In the genomic region with DNA sequence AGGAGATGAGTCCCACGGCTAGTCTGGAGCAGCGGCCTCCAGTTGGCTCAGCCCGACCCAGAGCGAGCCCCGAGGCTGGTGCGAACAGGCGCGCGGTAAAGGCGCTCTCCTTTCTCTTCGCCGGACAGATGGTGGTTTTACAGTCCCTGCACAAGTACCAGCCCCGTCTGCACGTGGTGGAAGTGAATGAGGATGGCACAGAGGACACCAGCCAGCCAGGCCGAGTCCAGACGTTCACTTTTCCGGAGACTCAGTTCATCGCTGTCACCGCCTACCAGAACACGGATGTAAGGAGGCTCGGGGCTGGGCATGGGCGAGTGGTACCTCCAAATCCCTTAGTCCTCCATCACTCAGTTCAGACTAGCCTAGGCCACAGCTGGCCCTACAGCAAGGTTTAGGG, we compare ENCODE assay signal across 9 mouse cellular contexts. TPM values are rescaled to one million over a fixed set of nuclear protein-coding genes. Genes with fewer than 3 reads are reported as not detected.
DNase-seq lines count a peak whose midpoint lies in the region; ATAC-seq lines count a peak whose summit lies in the region.
"Had no signal": no experiment of that assay in that cellular context is flagged by ENCODE, and none has a peak within 500 bp of the region (broad histone marks: within the 10 kb centered on the region; RNA-seq: fewer than 3 reads in every experiment).

No protein-coding gene starts in this region.

- H3K27me3 ChIP-seq in forebrain, embryonic 14.5 days (replicated peaks; ENCODE audit: control insufficient read depth, insufficient read depth, low read length), result peaks cover 43% of the 10 kb centered on the region
- H3K27me3 ChIP-seq in limb, embryonic 11.5 days (ENCODE audit: control insufficient read depth, insufficient read depth, low read length), result peaks cover 53% of the 10 kb centered on the region

- no peaks in the 10 kb centered on the region for H3K9me3 ChIP-seq in forebrain, embryonic 14.5 days (replicated peaks; ENCODE audit: control insufficient read depth, low read length)
- H3K9me3 ChIP-seq in limb, embryonic 11.5 days (ENCODE audit: control insufficient read depth, low read length), result no peaks in the 10 kb centered on the region

- ATAC-seq in frontal cortex, adult (ENCODE audit: low TSS enrichment), result no peak
- peak; percentile 36; the same call in 1 of the 2 replicates for ATAC-seq in forebrain, embryonic 14.5 days
- ATAC-seq in limb, embryonic 11.5 days (ENCODE audit: insufficient number of reproducible peaks, low FRiP score, low TSS enrichment, low read depth), result no peak

- peak overlapping the region; percentile 87 for H3K9ac ChIP-seq in forebrain, embryonic 14.5 days (ENCODE audit: low read length)
- H3K9ac ChIP-seq in limb, embryonic 11.5 days (ENCODE audit: low read length), result no peak overlapping the region

- peak; percentile 47 to 51 for DNase-seq in frontal cortex, postnatal 36 days (ENCODE audit: low spot score in 2 of 2)
- peak; percentile 44 for DNase-seq in ovary, postnatal 36 days (ENCODE audit: low spot score)
- DNase-seq in ovary, postnatal 14 days (ENCODE audit: low spot score), result no peak
- peak; percentile 65 for DNase-seq in forebrain, embryonic 14.5 days (ENCODE audit: low spot score)
- DNase-seq in limb, embryonic 11.5 days (ENCODE audit: low spot score), result peak; percentile 72
- peak; percentile 69 for DNase-seq in retina, postnatal 1 day
- DNase-seq in urinary bladder, postnatal 25 days (ENCODE audit: low spot score), result no peak

- peak overlapping the region; percentile 90 for H3K4me2 ChIP-seq in forebrain, embryonic 14.5 days (ENCODE audit: low read length)
- no peak overlapping the region for H3K4me2 ChIP-seq in limb, embryonic 11.5 days (ENCODE audit: low read depth, severe bottlenecking)

- WGBS in forebrain, embryonic 14.5 days, result 2% methylated on average over 22 of the region's 22 CpGs
- under 1% methylated on average over 22 of the region's 22 CpGs for WGBS in limb, embryonic 11.5 days

- 0 out of 2 replicates have a peak, but pooled peaks cover 7% of the 10 kb centered on the region for H3K36me3 ChIP-seq in forebrain, embryonic 14.5 days (ENCODE audit: control insufficient read depth, insufficient read depth, low read length)
- no peaks in the 10 kb centered on the region for H3K36me3 ChIP-seq in limb, embryonic 11.5 days (ENCODE audit: control insufficient read depth, insufficient read depth, low read length)

- peak overlapping the region; percentile 98 for H3K27ac ChIP-seq in forebrain, embryonic 14.5 days (ENCODE audit: low read depth, low read length)
- no peak overlapping the region for H3K27ac ChIP-seq in limb, embryonic 11.5 days (replicated peaks; ENCODE audit: low read depth, low read length)

- H3K4me1 ChIP-seq in forebrain, embryonic 14.5 days (ENCODE audit: control insufficient read depth, insufficient read depth, low read length), result peaks cover 4% of the 10 kb centered on the region
- H3K4me1 ChIP-seq in limb, embryonic 11.5 days (ENCODE audit: control insufficient read depth, insufficient read depth, low read length), result peaks cover 9% of the 10 kb centered on the region

- peak overlapping the region; percentile 51 for H3K4me3 ChIP-seq in forebrain, embryonic 14.5 days (ENCODE audit: low read depth, low read length)
- no peak overlapping the region for H3K4me3 ChIP-seq in limb, embryonic 11.5 days (ENCODE audit: low read depth, low read length)
- H3K4me3 ChIP-seq: erythroblast, embryonic 14.5 days had no signal

RNA-seq across cellular contexts. Expression of a gene that starts 4.4 kb away (rescaled TPM):
- polyA plus RNA-seq in forebrain, embryonic 14.5 days (2014; fragmentation: Nextera tagmentation; extraction: Ambion mirVana), result 46.3 and 47.2 TPM in 2 replicates
- 0.08 and 0.17 TPM in 2 replicates for polyA plus RNA-seq in limb, embryonic 11.5 days (2014; fragmentation: Nextera tagmentation; extraction: Ambion mirVana)
- polyA plus RNA-seq: erythroblast, embryonic 14.5 days had no signal

Comparison
In these comparisons a context has a peak if more than half of its experiments do, and no peak if none do; other contexts are left out.
1. DNase-seq: peak in frontal cortex, postnatal 36 days (2 of 2), ovary, postnatal 36 days (single experiment), forebrain, embryonic 14.5 days (single experiment), limb, embryonic 11.5 days (single experiment) and retina, postnatal 1 day (single experiment); none in ovary, postnatal 14 days (single experiment) and urinary bladder, postnatal 25 days (single experiment).
2. RNA of a gene that starts 4.4 kb away (polyA plus RNA-seq): 46.3 to 47.2 TPM in forebrain, embryonic 14.5 days; 0.08 to 0.17 TPM in limb, embryonic 11.5 days; every median in the first group is over 10 times any median in the second.